Mouse (Mus musculus): Measurements from ENCODE around the gene Coro6.

The Coro6 gene

GRCm38 (mm10) chr11:77465111-77465510 is 2.9 kb downstream of the Coro6 start:
- no peak for DNase-seq (ENCODE audit: low read depth)

- no peak for DNase-seq (ENCODE audit: low read depth)
Measured at GRCm38 (mm10) chr11:77466544-77466943, 4.3 kb downstream of the Coro6 start.

GRCm38 (mm10) chr11:77467157-77467556 is 4.9 kb downstream of the Coro6 start:
- peak; percentile 36 for DNase-seq (ENCODE audit: low read depth)

GRCm38 (mm10) chr11:77467784-77468183 is 5.6 kb downstream of the Coro6 start:
- DNase-seq (ENCODE audit: low read depth): peak; percentile 63

- DNase-seq (ENCODE audit: low read depth): no peak
Measured at GRCm38 (mm10) chr11:77468397-77468796, 6.2 kb downstream of the Coro6 start.

- DNase-seq (ENCODE audit: low read depth): no peak
Measured at GRCm38 (mm10) chr11:77471407-77471806, 9.2 kb downstream of the Coro6 start.

GRCm38 (mm10) chr11:77472775-77473174 is 10.6 kb downstream of the Coro6 start:
- DNase-seq (ENCODE audit: low read depth): no peak

- no peak for DNase-seq (ENCODE audit: low read depth)
Measured at GRCm38 (mm10) chr11:77476216-77476615, 14.0 kb downstream of the Coro6 start.

GRCm38 (mm10) chr11:77476895-77477294 is 14.7 kb downstream of the Coro6 start:
- DNase-seq (ENCODE audit: low read depth): no peak

GRCm38 (mm10) chr11:77483043-77483442 is 20.8 kb downstream of the Coro6 start:
- DNase-seq (ENCODE audit: low read depth): no peak

GRCm38 (mm10) chr11:77483510-77484255 is 21.5 kb downstream of the Coro6 start:
- DNase-seq (ENCODE audit: low read depth): no peak

- no peak for DNase-seq (ENCODE audit: low read depth)
Measured at GRCm38 (mm10) chr11:77485229-77485628, 23.0 kb downstream of the Coro6 start.

GRCm38 (mm10) chr11:77486798-77487197 is 24.6 kb downstream of the Coro6 start:
- no peak for DNase-seq (ENCODE audit: low read depth)

GRCm38 (mm10) chr11:77488771-77489581 is 26.8 kb downstream of the Coro6 start:
- DNase-seq (ENCODE audit: low read depth): no peak

- DNase-seq (ENCODE audit: low read depth): no peak
Measured at GRCm38 (mm10) chr11:77489591-77490235, 27.5 kb downstream of the Coro6 start, which contains the start of gene Ankrd13b. Gene Ankrd13b, minus strand, starts transcription at chr11:77489678.

GRCm38 (mm10) chr11:77490451-77490850 is 28.2 kb downstream of the Coro6 start:
- DNase-seq (ENCODE audit: low read depth): no peak

GRCm38 (mm10) chr11:77491123-77491501 is 28.9 kb downstream of the Coro6 start:
- DNase-seq (ENCODE audit: low read depth): no peak

GRCm38 (mm10) chr11:77491502-77492291 is 29.5 kb downstream of the Coro6 start:
- DNase-seq (ENCODE audit: low read depth): no peak

GRCm38 (mm10) chr11:77492311-77492871 is 30.2 kb downstream of the Coro6 start:
- DNase-seq (ENCODE audit: low read depth): no peak

GRCm38 (mm10) chr11:77492911-77493332 is 30.7 kb downstream of the Coro6 start:
- peak; percentile 81 for DNase-seq (ENCODE audit: low read depth)

- no peak for DNase-seq (ENCODE audit: low read depth)
Measured at GRCm38 (mm10) chr11:77493512-77494343, 31.5 kb downstream of the Coro6 start, which contains the start of gene Git1. Gene Git1, plus strand, starts transcription at chr11:77493562.
